Mouse (Mus musculus) kidney, adult 2 months (tissue): ENCODE results near the gene Pfkm.

Experiments
- CTCF ChIP-seq: fragments of 200-500 bp; conservative IDR thresholded peaks from 2 replicates; pipeline ENCODE4 v1.5.1; 2011; ENCODE audit warnings: low read depth, mild to moderate bottlenecking, control low read depth, low read length, moderate library complexity, mixed read lengths; ENCODE audit not compliant: insufficient read depth, insufficient read length
- POLR2A ChIP-seq: fragments of 200-500 bp; IDR thresholded peaks from one replicate; pipeline ENCODE4 v1.6.1; 2011; ENCODE audit warnings: low read depth, low read length, control low read depth

- TF ChIP-seq CTCF = no peak
- TF ChIP-seq POLR2A = no peak
Observed at GRCm38 (mm10) chr15:98070376-98070775, 22.0 kb upstream of the Pfkm start.
